Mouse (Mus musculus): Measurements from ENCODE around the gene Fbxo9. TPM values are rescaled to one million over a fixed set of nuclear protein-coding genes. Genes with fewer than 3 reads are reported as not detected.

The Fbxo9 gene
- polyA plus RNA-seq, 1 experiment from 2014 or later = 45.2 TPM

- ATAC-seq (ENCODE audit: low FRiP score, low TSS enrichment) = no peak
- H3K36me3 ChIP-seq (ENCODE audit: insufficient read depth, low read length) = no peaks in the 10 kb centered on the region
- no peaks in the 10 kb centered on the region for H3K4me1 ChIP-seq (ENCODE audit: insufficient read depth, low read length)
- 86% methylated on average over 4 of the region's 4 CpGs for WGBS
- no peak overlapping the region for H3K4me2 ChIP-seq (replicated peaks; ENCODE audit: low read depth, low read length)
- no peak overlapping the region for H3K9ac ChIP-seq (replicated peaks; ENCODE audit: low read length)
- no peak overlapping the region for H3K27ac ChIP-seq (ENCODE audit: low read length)
- no peak overlapping the region for H3K4me3 ChIP-seq (ENCODE audit: low read length)
- no peaks in the 10 kb centered on the region for H3K27me3 ChIP-seq (ENCODE audit: insufficient read depth, low read length)
- no peaks in the 10 kb centered on the region for H3K9me3 ChIP-seq (ENCODE audit: low read length)
Measured at GRCm38 (mm10) chr9:78032930-78033329, 75.9 kb downstream of the Fbxo9 start.

Other genes with a start within 250 kb of the Fbxo9 start
- gene Elovl5, start 191.7 kb downstream of the Fbxo9 start, polyA plus RNA-seq (2015; fragmentation: Nextera tagmentation; extraction: Ambion mirVana) = 90.1 and 95.9 TPM in 2 replicates
- gene Gcm1, start 57.1 kb downstream of the Fbxo9 start, polyA plus RNA-seq (2015; fragmentation: Nextera tagmentation; extraction: Ambion mirVana) = 1.1 and 1.2 TPM in 2 replicates
- 21.7 and 24.5 TPM in 2 replicates for gene Ick, start 127 bp upstream of the Fbxo9 start, polyA plus RNA-seq (2015; fragmentation: Nextera tagmentation; extraction: Ambion mirVana)
- 134 and 150 TPM in 2 replicates for gene Gsta4, start 73.7 kb upstream of the Fbxo9 start, polyA plus RNA-seq (2015; fragmentation: Nextera tagmentation; extraction: Ambion mirVana)
- gene Gsta1, start 121.6 kb upstream of the Fbxo9 start, polyA plus RNA-seq (2015; fragmentation: Nextera tagmentation; extraction: Ambion mirVana) = 2.8 TPM in 2 replicates
- 0.58 and 1.5 TPM in 2 replicates for gene Gm3776, start 148.1 kb upstream of the Fbxo9 start, polyA plus RNA-seq (2015; fragmentation: Nextera tagmentation; extraction: Ambion mirVana)
- gene Gm10639, start 180.9 kb upstream of the Fbxo9 start, polyA plus RNA-seq (2015; fragmentation: Nextera tagmentation; extraction: Ambion mirVana) = 30.2 and 34.9 TPM in 2 replicates
- not detected in 2 replicates for gene Omt2a, start 205.7 kb upstream of the Fbxo9 start, polyA plus RNA-seq (2015; fragmentation: Nextera tagmentation; extraction: Ambion mirVana)
- not detected in 2 replicates for gene Omt2b, start 218.5 kb upstream of the Fbxo9 start, polyA plus RNA-seq (2015; fragmentation: Nextera tagmentation; extraction: Ambion mirVana)
- gene Gsta2, start 246.7 kb upstream of the Fbxo9 start, polyA plus RNA-seq (2015; fragmentation: Nextera tagmentation; extraction: Ambion mirVana) = 92.0 and 109 TPM in 2 replicates

All from kidney, embryonic 16.5 days (tissue).